In the genomic region with DNA sequence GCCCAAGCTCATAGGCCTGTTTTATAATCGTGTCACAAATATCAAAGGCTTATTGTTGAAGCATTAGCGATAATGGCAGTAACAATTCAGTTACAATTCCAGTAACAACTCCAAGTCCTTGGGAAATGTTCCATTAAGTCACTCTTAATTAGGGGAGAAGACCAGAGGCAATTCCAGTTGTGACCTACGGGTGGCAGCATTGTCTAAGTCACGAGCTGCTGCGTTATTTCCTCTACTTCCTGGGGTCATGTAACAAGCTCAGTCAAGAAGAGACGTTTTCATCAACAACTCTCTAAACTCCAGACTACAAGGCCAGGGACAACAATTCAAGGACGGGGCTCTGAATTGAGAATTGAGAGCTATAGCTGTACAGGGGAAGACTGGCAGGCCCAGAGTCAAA, we compare ENCODE assay signal across 9 mouse cellular contexts. TPM values are rescaled to one million over a fixed set of nuclear protein-coding genes. Genes with fewer than 3 reads are reported as not detected.
DNase-seq lines count a peak whose midpoint lies in the region; ATAC-seq and TF ChIP-seq lines count a peak whose summit lies in the region.
"Had no signal": no experiment of that assay in that cellular context is flagged by ENCODE, and none has a peak within 500 bp of the region (broad histone marks: within the 10 kb centered on the region; RNA-seq: fewer than 3 reads in every experiment).

No protein-coding gene starts in this region.

- no peak overlapping the region for H3K9ac ChIP-seq in heart, embryonic 11.5 days (ENCODE audit: low read depth, low read length)
- H3K9ac ChIP-seq in embryonic facial prominence, embryonic 14.5 days (ENCODE audit: low read depth, low read length), result no peak overlapping the region
- H3K9ac ChIP-seq: midbrain, embryonic 12.5 days had no signal

- no peak overlapping the region for H3K27ac ChIP-seq in heart, embryonic 11.5 days (ENCODE audit: low read depth, low read length)
- no peak overlapping the region for H3K27ac ChIP-seq in bone marrow, adult 2 months (ENCODE audit: control insufficient read depth, insufficient read depth, low read depth, low read length, poor library complexity)
- no peak overlapping the region for H3K27ac ChIP-seq in embryonic facial prominence, embryonic 14.5 days (replicated peaks; ENCODE audit: low read depth, low read length)
- H3K27ac ChIP-seq in heart, embryonic 10.5 days, result no peak overlapping the region
- H3K27ac ChIP-seq: midbrain, embryonic 12.5 days had no signal

- H3K4me1 ChIP-seq in heart, embryonic 11.5 days (ENCODE audit: control insufficient read depth, insufficient read depth, low read length), result no peaks in the 10 kb centered on the region
- H3K4me1 ChIP-seq in bone marrow, adult 2 months (ENCODE audit: control insufficient read depth, insufficient read depth, low read length), result no peaks in the 10 kb centered on the region
- H3K4me1 ChIP-seq in embryonic facial prominence, embryonic 14.5 days (ENCODE audit: control insufficient read depth, insufficient read depth, low read length), result peaks cover 6% of the 10 kb centered on the region; the same call in 1 of the 2 replicates
- no peaks in the 10 kb centered on the region for H3K4me1 ChIP-seq in heart, embryonic 10.5 days
- H3K4me1 ChIP-seq: midbrain, embryonic 12.5 days had no signal

- H3K4me3 ChIP-seq in heart, embryonic 11.5 days (ENCODE audit: low read depth, low read length), result no peak overlapping the region
- no peak overlapping the region for H3K4me3 ChIP-seq in bone marrow, adult 2 months (replicated peaks; ENCODE audit: control insufficient read depth, low read depth, low read length)
- H3K4me3 ChIP-seq in embryonic facial prominence, embryonic 14.5 days (ENCODE audit: low read depth, low read length), result no peak overlapping the region
- H3K4me3 ChIP-seq in heart, embryonic 10.5 days, result no peak overlapping the region
- H3K4me3 ChIP-seq: midbrain, embryonic 12.5 days had no signal

- H3K9me3 ChIP-seq in heart, embryonic 11.5 days (replicated peaks; ENCODE audit: control insufficient read depth, low read length), result no peaks in the 10 kb centered on the region
- H3K9me3 ChIP-seq in embryonic facial prominence, embryonic 14.5 days (ENCODE audit: control insufficient read depth, low read length), result no peaks in the 10 kb centered on the region
- no peaks in the 10 kb centered on the region for H3K9me3 ChIP-seq in heart, embryonic 10.5 days
- H3K9me3 ChIP-seq: midbrain, embryonic 12.5 days had no signal

- TF ChIP-seq CTCF in bone marrow, adult 2 months (IDR thresholded peaks at IDR 0.05; ENCODE audit: control insufficient read depth, insufficient read depth, low read length), result peak; percentile 66

- no peak for ATAC-seq in heart, embryonic 11.5 days (replicated peaks; ENCODE audit: insufficient number of reproducible peaks, low FRiP score, low TSS enrichment)
- 0 out of 2 replicates have a peak, but pooled peaks have one; percentile 12 for ATAC-seq in embryonic facial prominence, embryonic 14.5 days (ENCODE audit: low read depth)
- ATAC-seq in megakaryocyte, adult 5-6 weeks (ENCODE audit: poor library complexity, severe bottlenecking), result peak; percentile 89

- H3K36me3 ChIP-seq in heart, embryonic 11.5 days (ENCODE audit: control insufficient read depth, insufficient read depth, low read length), result no peaks in the 10 kb centered on the region
- H3K36me3 ChIP-seq in embryonic facial prominence, embryonic 14.5 days (ENCODE audit: control insufficient read depth, insufficient read depth, low read length), result no peaks in the 10 kb centered on the region
- no peaks in the 10 kb centered on the region for H3K36me3 ChIP-seq in heart, embryonic 10.5 days
- H3K36me3 ChIP-seq: midbrain, embryonic 12.5 days had no signal

- 0 out of 2 replicates have a peak, but pooled peaks cover 2% of the 10 kb centered on the region for H3K27me3 ChIP-seq in heart, embryonic 11.5 days (ENCODE audit: control insufficient read depth, insufficient read depth, low read length)
- peaks cover 8% of the 10 kb centered on the region for H3K27me3 ChIP-seq in embryonic facial prominence, embryonic 14.5 days (replicated peaks; ENCODE audit: control insufficient read depth, insufficient read depth, low read length)
- peaks cover 8% of the 10 kb centered on the region; the same call in 1 of the 2 replicates for H3K27me3 ChIP-seq in heart, embryonic 10.5 days (ENCODE audit: insufficient read depth, poor library complexity, severe bottlenecking)
- H3K27me3 ChIP-seq: midbrain, embryonic 12.5 days had no signal

- DNase-seq in heart, adult 18-20 months, result peak; percentile 63 to 88
- DNase-seq in embryonic facial prominence, embryonic 14.5 days (ENCODE audit: low spot score), result peak; percentile 78
- peak; percentile 85 for DNase-seq in heart, embryonic 10.5 days (ENCODE audit: low spot score)
- peak; percentile 87 for DNase-seq in layer of hippocampus, postnatal 10 days (ENCODE audit: low spot score in 2 of 2)
- peak; percentile 81 for DNase-seq in right cerebral cortex, postnatal 4 days

- WGBS in heart, embryonic 11.5 days (ENCODE audit: insufficient replicate concordance), result 7% methylated on average over 7 of the region's 7 CpGs
- WGBS in bone marrow, adult 2 months, result 5% methylated on average over 7 of the region's 7 CpGs
- 4% methylated on average over 7 of the region's 7 CpGs for WGBS in embryonic facial prominence, embryonic 14.5 days
- 3% methylated on average over 7 of the region's 7 CpGs for WGBS in heart, embryonic 10.5 days

- no peak for TF ChIP-seq POLR2A in bone marrow, adult 2 months (IDR thresholded peaks at IDR 0.05; ENCODE audit: borderline replicate concordance, control insufficient read depth, low read depth, low read length)

- no peak overlapping the region for H3K4me2 ChIP-seq in heart, embryonic 11.5 days
- H3K4me2 ChIP-seq in embryonic facial prominence, embryonic 14.5 days (ENCODE audit: low read depth, low read length), result no peak overlapping the region
- H3K4me2 ChIP-seq: midbrain, embryonic 12.5 days had no signal

RNA-seq across cellular contexts. Expression of a gene that starts 21.2 kb away (rescaled TPM):
- total RNA-seq in heart, adult 18-20 months (2021), result 100 to 1,000 TPM; 301 to 305 TPM
- 179 and 182 TPM in 2 replicates for polyA plus RNA-seq in heart, embryonic 11.5 days (2014; fragmentation: Nextera tagmentation; extraction: Ambion mirVana)
- polyA plus RNA-seq in bone marrow, adult 2 months (2011; ENCODE audit: insufficient read depth, insufficient read length, low replicate concordance, missing spikeins), result 101 and 121 TPM in 2 replicates
- polyA plus RNA-seq in embryonic facial prominence, embryonic 14.5 days (2014; fragmentation: Nextera tagmentation; extraction: Ambion mirVana), result 74.7 and 86.9 TPM in 2 replicates
- 111 and 149 TPM in 2 replicates for polyA plus RNA-seq in heart, embryonic 10.5 days (2016; fragmentation: Nextera tagmentation; extraction: Ambion mirVana)
- total RNA-seq in layer of hippocampus, postnatal 10 days (2021), result 100 to 1,000 TPM; 127 to 141 TPM
- 21.8 and 27.7 TPM in 2 replicates for total RNA-seq in megakaryocyte, adult 5-6 weeks (2015)
- total RNA-seq in megakaryocyte, adult 5-6 weeks (2017), result 20.5 and 31.2 TPM in 2 replicates

RNA-seq across cellular contexts. Expression of a gene that starts 51.7 kb away (rescaled TPM):
- 1 to 10 TPM; 2.6 to 3.2 TPM for total RNA-seq in heart, adult 18-20 months (2021)
- not detected in 2 replicates for polyA plus RNA-seq in heart, embryonic 11.5 days (2014; fragmentation: Nextera tagmentation; extraction: Ambion mirVana)
- polyA plus RNA-seq in bone marrow, adult 2 months (2011; ENCODE audit: insufficient read depth, insufficient read length, low replicate concordance, missing spikeins), result not detected in 2 replicates
- not detected in 2 replicates for polyA plus RNA-seq in embryonic facial prominence, embryonic 14.5 days (2014; fragmentation: Nextera tagmentation; extraction: Ambion mirVana)
- polyA plus RNA-seq in heart, embryonic 10.5 days (2016; fragmentation: Nextera tagmentation; extraction: Ambion mirVana), result 0.19 TPM in 1 of 2 replicates, not detected in the other
- not detected for total RNA-seq in layer of hippocampus, postnatal 10 days (2021)
- not detected in 2 replicates for total RNA-seq in megakaryocyte, adult 5-6 weeks (2015)
- total RNA-seq in megakaryocyte, adult 5-6 weeks (2017), result not detected in 2 replicates
- polyA plus RNA-seq: midbrain, embryonic 12.5 days had no signal
